Mouse (Mus musculus) left cerebral cortex, postnatal 10 days (tissue): Measurements from ENCODE around the gene Gm44805. TPM values are rescaled to one million over a fixed set of nuclear protein-coding genes. Genes with fewer than 3 reads are reported as not detected.
"Not testable (repeated sequence)": the region's sequence is repeated elsewhere in the genome, so short reads cannot be mapped to it uniquely, and the experiment has no call there.

Source experiments
- DNase-seq, 2 experiments: peaks; one replicate each; pipeline ENCODE4 v3.0.0; 2021 to 2022; ENCODE audit warnings: low spot score in 2 of 2, mixed read lengths in 1 of 2; ENCODE audit errors: extremely low spot score in 1 of 2
- intact Hi-C: fragments of 180-260 bp; cut with DNase I; formaldehyde crosslinking; loops from one replicate; pipeline ENCODE4 v1.15.1; 2025
- total RNA-seq, 2 experiments: library from RNA; stranded (reverse); gene quantifications; 2 replicates each; pipeline ENCODE4 v1.2.3; 2021

Gene Gm44805
- total RNA-seq, 2 experiments from 2014 or later, result not detected

DNA sequence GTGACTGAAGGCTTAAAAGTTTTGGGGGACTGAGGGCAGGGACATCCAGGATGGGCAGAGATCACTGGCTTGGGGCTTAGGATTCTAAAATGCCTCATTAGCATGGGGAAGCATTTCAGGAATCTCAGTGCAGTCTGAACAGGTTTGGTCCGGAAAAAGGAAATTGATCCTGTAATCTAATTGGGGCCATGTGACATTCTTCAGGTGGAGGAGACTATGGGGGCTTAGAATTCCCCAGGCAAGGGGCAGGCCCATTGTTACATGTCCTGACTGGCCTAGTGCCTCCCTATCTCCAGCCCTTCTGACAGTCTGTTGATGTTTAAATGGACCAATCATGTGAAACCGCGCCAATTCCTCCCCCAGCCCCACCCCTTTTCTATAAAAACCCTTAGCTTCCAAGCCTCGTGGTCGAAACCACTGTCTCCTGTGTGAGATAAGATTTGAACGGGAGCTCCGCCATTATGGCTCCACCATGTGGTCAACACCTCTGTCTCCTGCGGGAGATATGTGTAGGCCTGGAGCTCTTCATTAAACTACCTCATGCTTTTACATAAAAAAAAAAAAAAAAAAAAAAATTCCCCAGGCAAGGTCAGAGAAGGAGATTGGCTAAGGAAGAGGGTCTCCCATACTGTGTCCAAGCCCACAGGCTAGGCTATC, 5.8 kb upstream of the Gm44805 start:
- intact Hi-C loops, DNase-seq: not testable (repeated sequence)

DNA sequence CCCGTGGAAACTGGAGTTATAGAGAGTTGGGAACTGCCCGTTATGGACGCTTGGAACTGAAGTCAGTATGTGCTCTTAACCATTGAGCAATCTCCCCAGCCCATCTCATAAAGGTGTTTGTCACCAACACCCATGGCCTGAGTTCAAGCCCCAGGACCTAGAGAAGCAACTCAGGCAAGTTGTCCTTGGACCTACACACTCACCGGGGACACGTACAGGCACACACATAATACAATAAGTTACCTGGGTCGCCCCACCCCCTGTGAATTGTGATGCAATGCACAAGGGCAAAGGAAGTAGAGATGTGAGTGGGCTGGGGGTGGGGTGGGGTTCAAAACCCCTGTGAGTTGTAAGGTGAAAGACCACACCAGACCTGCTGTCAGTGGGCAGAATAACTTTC, 5.3 kb upstream of the Gm44805 start:
- intact Hi-C loops, result no loop called here
- no peak for DNase-seq

DNA sequence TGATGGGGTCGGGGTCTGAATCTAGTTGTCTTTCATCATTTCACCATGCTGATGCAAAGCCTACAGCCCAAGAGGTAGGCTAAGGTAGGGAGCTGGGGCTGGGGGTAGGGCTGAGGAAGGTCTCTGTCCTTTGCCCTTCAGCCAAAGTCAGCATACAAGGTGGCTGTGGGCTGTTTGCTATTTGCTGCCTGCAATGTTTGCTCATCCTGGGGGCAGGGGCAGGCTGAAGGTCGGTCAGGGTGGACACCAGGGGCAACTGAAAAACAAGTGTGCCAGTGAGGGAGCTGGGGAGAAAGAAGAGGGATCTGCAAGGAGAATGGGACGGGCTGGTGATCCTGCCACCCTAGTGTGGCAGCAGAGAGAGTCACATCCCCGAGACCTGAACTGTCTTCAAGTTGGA, 4.2 kb upstream of the Gm44805 start:
- DNase-seq, result no peak
- intact Hi-C loops, result no loop called here

DNA sequence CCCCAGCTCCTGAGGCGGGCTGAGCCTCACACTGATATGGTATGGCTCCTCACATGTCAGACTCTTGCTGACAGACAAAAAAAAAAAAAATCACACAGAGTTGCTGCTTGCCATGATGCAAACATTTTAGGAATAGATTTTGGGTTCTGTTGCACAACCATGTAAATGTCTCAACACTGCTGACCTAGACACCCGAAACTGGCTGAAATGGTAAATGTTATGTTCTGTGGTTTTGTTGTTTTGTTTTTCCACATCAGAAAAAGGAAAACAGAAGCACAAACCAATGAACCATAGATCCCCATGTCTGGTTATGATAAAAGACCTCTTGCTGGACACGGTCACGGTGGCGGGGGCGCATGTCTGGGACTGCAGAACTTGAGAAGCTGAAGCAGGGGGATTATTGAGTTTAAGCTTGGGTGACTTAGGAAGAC, 2.6 kb upstream of the Gm44805 start:
- intact Hi-C loops, result no loop called here
- no peak for DNase-seq

DNA sequence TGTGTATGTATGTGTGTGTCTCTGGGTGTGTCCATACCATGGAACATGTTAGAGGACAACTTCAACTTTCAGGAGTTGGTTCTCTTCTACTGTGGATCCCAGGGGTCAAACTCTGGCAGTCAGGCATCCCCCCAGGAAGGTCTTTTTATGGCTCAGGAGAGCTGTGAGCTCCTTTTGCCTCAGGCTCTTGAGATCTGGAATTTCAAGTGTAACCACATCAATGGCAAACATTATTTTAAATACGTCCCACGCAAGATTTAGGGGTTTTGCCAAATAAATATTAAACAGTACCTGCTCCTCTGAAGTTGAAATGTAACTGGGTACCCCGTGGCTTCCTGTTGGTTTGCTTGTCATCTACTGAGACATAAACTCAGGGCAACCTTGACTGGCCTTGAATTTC, 1.8 kb upstream of the Gm44805 start:
- intact Hi-C loops, result no loop called here
- DNase-seq, result no peak

DNA sequence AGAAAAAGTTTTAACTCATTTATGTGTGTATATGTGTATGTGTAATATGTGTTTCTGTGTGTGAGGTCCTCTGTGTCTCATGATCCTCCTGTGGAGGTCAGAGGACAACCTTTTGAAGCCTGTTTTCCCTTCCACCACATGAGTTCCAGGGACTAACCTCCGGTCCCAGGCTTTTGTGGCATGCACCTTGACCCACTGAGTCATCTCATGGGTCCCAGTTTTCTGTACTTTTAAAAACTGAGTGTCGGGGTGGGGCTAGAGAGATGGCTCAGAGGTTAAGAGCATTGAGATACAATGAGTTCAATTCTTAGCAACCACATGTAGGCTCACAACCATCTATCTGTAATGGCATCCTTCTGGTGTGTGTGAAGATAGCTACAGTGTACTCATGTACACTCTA, 521 bp downstream of the Gm44805 start:
- intact Hi-C loops, result no loop called here
- no peak for DNase-seq

DNA sequence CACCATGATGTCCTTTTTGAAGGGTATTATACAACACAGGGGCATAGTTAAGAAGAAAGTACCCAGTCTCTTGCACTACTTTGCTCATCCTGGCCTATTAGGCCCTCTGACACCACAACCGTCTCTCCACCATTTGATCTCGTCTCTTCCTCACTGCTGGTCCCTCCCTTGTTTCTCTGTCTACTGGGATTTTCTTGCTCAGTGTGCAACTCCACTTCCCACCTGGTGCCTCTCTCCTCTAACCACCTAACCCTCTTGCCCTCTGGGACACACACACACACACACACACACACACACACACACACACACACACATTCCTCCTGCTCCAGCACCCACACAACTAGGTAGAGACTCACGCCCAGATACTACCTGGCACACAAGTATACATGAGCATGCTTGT, 2.3 kb downstream of the Gm44805 start:
- intact Hi-C loops, result no loop called here
- no peak for DNase-seq

DNA sequence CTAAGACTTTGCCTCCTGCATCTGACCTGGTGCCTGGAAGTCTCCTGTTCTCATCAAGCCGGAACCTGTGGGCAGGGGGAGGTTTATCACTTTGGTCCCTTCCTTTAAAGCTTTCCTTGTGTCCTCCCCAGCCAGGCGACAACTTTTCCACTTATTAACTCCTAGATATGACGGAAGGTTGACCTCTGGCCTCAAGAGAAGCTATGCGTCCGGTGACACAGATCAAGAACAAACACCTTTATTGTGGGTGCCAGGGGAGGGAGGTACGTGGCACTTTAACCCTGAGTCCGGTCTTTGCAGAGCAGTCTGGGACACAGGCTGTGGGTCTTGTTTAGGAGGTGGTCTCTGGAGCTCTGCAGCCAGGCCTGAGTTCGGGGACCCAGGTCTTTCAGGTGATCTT, 3.4 kb downstream of the Gm44805 start, which contains the start of gene Apoc2:
Gene Apoc2 (minus strand): TSS at position 70 of the 400 bp plus-strand sequence.
- intact Hi-C loops, result no loop called here
- no peak for DNase-seq

DNA sequence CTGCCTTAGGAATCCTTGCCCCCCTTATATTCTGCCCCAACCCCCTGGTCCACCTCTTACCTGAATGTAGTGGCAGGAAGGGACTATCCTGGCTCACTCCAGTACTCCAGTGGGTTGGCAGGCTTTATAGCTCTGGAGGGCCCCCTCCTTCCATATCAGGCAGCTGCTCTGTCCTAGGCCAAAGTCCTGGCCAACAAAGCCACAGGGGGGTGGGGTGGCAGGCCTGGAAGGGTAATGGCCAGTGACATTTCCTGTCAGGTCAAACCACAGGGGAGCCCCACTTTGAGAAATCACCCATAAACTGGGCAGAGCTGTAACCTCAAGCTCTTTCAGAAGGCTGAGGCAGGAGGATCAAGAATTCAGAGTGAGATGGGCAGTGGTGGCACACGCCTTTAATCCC, 4.6 kb downstream of the Gm44805 start:
- DNase-seq, result no peak
- intact Hi-C loops, result no loop called here

DNA sequence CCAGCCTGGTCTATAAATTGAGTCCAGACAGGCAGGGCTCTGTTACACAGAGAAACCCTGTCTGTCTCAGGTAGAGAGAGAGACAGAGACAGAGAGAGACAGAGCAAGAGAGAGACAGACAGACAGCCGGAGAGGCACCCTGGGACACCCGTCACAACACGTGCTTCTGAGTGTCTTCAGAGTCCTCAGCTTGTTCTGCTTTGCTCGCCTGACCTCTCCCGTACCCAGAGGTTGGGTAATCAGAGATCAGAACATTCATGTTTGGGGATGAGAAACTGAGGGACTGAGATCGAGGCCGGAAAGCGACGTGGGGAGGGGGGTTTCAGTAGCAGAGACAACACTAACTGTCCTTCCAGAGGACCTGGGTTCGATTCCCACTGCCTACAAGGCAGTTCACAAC, 5.4 kb downstream of the Gm44805 start:
- no peak for DNase-seq

DNA sequence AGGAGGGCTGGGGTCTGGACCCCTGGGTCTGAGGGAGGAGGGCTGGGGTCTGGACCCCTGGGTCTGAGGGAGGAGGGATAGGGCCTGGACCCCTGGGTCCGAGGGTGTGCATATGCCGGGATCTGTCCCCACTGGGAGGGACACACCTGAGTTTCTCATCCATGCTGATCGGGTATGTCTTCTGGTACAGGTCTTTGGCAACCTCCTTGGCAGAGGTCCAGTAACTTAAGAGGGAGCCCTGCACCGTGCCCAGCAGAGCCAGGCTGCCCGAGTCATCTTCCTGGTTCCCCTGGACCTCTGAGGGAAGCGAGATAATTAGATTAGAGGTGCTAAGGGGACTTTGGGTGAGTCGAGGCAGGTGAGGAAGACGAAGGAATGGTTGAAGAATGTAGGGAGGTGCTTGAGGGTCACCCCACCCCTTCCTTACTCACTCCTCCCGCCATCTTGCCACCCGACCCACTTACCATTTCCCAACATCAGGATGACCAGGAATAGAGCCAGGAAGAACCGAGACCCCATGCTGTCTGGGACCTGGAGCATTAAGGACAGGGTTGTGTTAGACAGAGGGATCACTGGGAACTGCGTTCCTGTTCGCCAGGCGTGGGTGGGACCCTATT, 8.0 kb downstream of the Gm44805 start:
- intact Hi-C loops, result no loop called here
- DNase-seq, result no peak

More for the DNA sequence above, 5.4 kb downstream of the Gm44805 start:
- intact Hi-C loops, result no loop called here

DNA sequence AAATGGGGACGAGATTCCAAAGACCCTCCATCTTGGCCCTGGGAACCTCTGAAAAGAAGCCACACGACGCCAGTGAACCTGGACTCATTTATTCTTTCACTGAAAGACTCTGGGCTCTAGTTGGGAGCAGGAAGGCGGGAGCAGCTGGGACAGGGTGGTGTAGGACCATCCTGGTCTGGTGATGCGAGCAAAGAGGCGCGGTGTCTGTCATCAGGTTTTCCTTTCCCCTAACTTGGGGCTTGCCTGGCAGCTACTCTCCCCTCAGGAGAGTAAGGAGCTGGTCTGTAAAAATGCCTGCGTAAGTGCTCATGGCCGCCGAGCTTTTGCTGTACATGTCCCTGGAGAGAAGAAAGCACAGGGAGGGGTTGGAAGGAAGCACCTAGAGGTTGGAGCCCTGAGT, 9.7 kb downstream of the Gm44805 start:
- intact Hi-C loops, result no loop called here
- no peak for DNase-seq

DNA sequence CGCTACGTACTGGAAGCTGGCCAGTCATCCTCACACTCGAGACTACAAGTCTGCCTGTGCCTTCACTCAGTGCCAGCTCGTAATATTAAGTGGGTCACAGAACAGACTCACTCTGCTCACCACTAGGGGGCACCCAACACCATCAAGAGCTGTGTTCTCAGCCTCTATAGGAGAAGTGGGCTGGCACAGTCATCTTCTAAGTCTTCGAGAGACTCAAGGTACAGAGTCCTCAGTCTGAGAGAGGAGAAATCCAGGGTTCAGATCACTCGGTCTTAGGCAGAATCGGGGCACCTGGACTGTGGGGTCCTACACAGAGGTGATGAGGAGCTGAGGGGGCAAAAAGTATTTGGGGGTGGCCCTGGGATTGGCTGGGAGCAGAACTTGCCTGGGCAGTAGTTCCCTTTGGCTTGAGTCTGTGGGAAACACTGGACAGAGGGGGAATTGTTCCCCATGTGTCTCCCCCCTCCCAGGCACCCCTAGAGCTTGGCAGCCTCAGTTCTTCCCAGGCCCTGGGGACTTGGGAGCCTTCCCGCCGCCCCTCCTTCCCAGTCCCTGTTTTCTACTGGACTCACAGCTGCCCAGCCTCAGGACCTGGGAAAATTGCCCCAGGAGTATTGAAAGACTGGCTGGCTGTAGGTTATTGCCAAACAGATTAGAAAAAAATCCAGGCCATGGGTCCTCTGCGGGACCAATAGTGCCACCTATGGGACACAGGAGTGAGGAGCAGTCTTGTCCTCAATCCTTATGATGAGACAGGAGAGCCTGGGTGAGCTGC, 12.1 kb downstream of the Gm44805 start:
- peak; percentile 94 for DNase-seq
- intact Hi-C loops, result loop anchor here (2.0 kb wide), 1 partner anchor 32 kb away; no protein-coding TSS in a partner anchor

DNA sequence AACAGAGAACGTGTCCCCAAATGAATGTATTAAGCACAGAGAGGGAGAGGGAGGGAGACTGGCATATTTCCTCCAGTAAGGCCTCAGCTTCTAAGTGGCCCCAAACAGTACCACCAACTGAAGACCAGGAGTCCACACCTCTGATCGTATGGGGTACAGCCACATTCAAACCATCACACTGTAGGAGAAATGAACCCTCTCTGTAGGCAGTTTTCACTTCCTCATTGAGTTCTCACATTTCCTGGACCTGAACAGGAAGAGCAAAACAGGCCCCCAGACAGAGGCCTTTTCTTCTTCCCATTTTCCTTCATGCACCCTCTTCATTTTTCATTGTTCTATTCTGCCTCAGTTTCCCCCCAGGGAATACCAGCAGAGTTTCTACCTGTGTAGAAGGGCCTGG, 13.8 kb downstream of the Gm44805 start:
- no peak for DNase-seq

DNA sequence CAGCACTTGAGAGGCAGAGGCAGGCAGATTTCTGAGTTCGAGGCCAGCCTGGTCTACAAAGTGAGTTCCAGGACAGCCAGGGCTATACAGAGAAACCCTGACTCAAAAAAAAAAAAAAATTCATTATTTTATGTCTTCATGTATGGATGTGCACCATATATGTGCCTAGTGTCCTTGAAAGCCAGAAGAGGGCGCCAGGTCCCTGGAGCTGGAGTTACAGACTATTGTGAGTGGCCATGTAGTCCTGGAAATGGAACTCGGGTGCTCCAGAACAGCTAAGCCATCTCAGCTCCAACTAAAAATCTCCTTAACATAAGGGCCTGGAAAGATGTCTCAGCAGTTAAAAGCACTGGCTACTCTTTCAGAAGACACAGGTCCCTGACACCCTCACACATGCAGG, 14.5 kb downstream of the Gm44805 start:
- intact Hi-C loops, result no loop called here
- DNase-seq, result no peak

More for the DNA sequence above, 13.8 kb downstream of the Gm44805 start:
- intact Hi-C loops, result no loop called here

DNA sequence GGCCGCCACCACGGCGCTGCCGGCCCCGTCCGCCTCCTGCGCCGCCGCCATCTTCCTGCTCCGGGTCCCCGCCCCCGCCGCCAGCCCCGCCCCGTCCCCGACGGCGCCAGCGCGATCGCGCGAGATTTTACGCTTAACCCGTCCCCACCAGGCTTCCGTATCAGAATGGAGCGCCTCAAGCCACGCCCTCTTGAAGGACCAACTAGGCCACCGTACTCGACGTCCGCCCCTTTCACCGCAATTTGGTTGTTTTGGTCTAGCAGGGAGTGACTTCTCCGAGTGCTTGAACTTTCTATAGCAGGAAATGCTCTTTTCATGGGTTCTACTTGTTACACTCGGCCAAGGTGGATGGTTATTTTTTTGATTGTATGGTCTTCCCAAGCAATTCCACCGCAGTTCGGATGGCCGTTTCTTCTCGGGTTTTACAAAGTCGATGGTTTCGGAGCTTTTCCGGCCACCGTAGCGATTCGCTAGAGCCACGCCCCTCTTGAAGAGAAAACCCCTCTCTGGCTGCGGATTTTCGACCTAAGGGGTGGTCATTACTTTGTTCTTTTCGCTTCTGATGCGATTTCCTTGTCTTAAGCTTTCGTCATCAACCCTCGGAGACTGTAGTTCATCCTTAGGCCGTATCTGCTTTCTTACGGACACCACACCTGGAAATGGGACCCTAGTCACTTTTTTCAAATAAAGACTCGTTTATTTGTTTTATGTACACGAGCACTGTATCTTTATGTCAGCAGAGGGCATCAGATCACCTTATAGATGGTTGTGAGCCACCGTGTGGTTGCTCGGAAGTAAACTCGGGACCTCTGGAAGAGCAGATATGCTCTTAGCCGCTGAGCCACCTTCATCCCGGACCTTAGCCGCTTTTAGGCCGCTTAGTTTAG, 16.0 kb downstream of the Gm44805 start, which contains the start of gene Clptm1:
Gene Clptm1 (minus strand): TSS at position 79 of the 887 bp plus-strand sequence.
- intact Hi-C loops, result no loop called here
- peak; percentile 96 to 98 for DNase-seq

DNA sequence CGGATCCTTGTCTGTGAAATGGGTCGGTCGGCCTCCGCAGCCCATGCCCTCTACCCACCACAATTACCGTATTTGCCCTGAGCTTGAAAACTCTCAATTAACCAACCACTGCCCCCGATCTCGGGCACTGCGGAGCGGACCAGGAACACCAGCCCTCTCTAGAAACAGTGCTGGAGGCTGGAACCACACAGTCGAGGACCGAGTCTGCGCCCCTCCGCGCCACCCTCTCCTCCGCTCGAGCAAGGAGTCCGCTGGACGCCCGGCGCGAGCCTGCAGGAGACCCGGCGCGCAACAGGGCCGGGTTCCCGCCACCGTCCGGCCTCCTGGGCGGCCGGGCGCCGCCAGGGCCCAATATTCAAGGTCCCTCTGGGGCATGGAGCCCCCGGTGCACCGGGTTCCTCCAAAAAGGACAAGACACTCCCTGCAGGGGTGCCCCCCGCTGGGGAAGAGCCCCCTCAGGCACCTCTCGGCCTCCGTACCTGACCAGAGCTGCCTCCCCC, 16.7 kb downstream of the Gm44805 start:
- peak in 1 of 2 experiments; percentile 23 for DNase-seq
- intact Hi-C loops, result no loop called here

DNA sequence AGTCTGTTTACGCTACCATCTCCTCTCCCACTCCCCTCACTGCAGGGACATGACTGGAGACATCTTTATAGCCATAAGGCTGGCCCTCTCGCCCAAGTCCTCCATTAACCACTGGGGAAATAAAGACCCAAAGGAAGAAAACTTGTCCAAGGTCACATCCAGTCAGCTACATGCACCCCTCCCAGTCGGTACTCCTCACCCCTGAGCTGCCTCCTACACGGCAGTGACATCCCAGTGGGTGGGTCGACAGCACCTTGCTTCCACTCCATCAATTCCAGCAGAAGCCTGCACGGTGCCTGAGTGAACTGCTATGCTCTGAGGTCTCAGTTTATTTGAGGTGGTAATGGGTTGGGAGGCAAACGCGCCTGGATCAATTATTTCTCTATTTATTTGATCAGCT, 17.3 kb downstream of the Gm44805 start:
- intact Hi-C loops, result no loop called here
- DNase-seq, result no peak

DNA sequence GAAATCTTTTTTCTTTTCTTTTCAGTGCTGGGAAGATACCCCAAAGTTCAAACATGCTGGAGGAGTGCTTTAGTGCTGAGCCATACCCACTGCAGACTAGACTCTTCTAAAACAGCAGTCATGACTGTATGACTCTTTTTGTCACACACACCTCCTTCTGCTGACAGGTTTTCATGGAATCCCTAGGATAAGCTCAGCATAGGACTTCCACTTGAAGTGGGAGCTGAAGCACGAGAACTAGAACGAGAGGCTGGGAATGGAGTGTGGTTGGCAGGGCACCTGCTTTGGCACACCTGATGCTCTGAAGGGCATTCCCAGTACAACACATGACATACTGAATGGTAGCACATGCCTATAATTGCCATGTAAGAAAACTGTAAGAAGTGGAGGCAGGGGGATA, 28.6 kb downstream of the Gm44805 start:
- no peak for DNase-seq
- intact Hi-C loops, result loop anchor here (5.0 kb wide), 1 partner anchor 220 kb away; no protein-coding TSS in a partner anchor
